Mouse (Mus musculus): ENCODE measurements around the gene Dhx34.

GRCm38 (mm10) chr7:16207496-16207895 is 14.3 kb downstream of the Dhx34 start:
- no peak for TF ChIP-seq CTCF (IDR thresholded peaks at IDR 0.05; ENCODE audit: low read depth)
- no peak for TF ChIP-seq EP300 (IDR thresholded peaks at IDR 0.05; ENCODE audit: low read depth)
